Mouse (Mus musculus) heart, postnatal 36 days (tissue): ENCODE data around the gene Lrp6. TPM values are rescaled to one million over a fixed set of nuclear protein-coding genes. Genes with fewer than 3 reads are reported as not detected.
A peak's percentile ranks its signal among the peaks of the same experiment; 100 is the strongest.

Experiments
- DNase-seq, 2 experiments: peaks; one replicate each; pipeline ENCODE4 v3.0.0; 2021 to 2022
- intact Hi-C: fragments of 180-260 bp; cut with DNase I; formaldehyde crosslinking; loops from one replicate; pipeline ENCODE4 v1.15.1; 2025
- total RNA-seq, 2 experiments: library from RNA; stranded (reverse); gene quantifications; 2 replicates each; pipeline ENCODE4 v1.2.3; 2021

Lrp6 gene
- total RNA-seq, 2 experiments from 2014 or later = 52.1 to 57.6 TPM

GRCm38 (mm10) chr6:134504866-134505265 is 61.9 kb downstream of the Lrp6 start:
- intact Hi-C loops = no loop called here

GRCm38 (mm10) chr6:134502335-134502734 is 64.4 kb downstream of the Lrp6 start:
- DNase-seq = no peak
- intact Hi-C loops = no loop called here

More at GRCm38 (mm10) chr6:134504866-134505265, 61.9 kb downstream of the Lrp6 start:
- DNase-seq = no peak

DNA sequence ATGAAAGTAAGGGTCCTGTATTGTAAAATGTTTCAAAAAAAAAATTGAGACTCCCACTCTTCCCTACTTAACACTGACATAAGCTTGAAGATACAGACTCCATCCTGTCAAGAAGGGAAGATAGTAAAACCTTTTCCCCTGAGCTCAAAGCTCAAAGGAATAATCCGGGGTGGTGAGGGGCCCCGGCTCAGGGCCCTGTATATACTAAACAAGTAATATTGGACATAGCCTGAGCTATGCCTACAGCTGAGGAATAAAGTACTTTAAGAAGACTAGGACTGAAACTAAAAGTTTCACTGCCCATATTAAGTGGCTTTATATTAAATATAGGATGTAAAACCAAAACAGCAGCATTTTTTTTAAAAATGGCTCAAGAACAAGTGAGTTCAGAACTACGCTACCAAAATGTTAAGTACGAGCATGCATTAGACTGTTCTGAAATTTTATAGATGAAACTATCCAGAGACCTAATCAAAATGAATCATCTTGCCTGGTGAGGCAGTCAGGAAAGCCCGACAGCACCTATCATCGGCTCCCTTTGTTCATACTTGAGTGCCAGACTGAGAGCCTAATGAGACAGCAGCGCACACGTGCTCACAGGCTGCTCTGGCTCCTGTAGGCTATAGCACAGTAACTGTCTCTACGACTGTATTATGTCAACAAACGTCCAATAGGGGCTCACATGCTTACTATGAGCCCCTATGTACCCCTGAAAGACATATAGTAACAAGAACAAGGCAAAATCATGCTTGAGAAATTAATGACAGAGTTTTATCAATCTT is 66.2 kb downstream of the Lrp6 start:
- intact Hi-C loops = no loop called here
- no peak for DNase-seq

DNA sequence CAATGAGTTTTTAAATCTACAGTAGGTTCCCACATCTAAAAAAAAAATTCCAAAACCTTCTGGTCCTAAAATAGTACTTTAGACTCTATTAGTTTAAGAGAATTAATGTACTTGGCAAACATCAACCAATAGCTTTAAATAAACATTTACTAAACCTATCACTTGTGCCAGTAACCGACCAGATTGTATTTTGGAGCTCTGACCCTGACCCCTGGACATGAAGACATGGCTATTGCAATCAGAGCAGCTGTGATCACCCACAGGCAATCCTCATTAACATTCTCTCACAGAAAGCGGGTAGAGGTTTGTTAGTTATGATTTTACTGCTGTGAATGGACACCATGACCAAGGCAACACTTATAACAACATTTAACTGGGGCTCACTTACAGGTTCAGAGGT is 67.7 kb downstream of the Lrp6 start:
- intact Hi-C loops = no loop called here
- DNase-seq = no peak

DNA sequence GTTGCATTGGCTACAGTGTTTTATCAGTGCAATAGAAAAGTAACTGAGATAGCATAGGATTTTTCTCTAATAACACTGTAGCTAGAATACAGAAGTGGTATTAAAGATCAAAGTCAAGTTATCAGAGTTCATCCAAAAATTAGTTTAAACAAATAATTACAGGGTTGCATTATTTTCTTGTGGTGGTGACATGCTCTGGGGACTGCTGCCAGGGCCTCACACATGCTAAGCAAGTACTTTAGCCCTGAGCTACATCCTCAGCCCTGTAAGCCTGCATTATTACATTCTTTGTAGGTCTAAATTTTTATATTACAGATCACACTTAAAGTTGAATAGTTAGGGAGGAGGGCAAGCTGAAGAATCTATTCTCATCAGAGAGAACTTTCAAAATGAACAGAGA is 68.2 kb downstream of the Lrp6 start:
- no peak for DNase-seq
- intact Hi-C loops = no loop called here

DNA sequence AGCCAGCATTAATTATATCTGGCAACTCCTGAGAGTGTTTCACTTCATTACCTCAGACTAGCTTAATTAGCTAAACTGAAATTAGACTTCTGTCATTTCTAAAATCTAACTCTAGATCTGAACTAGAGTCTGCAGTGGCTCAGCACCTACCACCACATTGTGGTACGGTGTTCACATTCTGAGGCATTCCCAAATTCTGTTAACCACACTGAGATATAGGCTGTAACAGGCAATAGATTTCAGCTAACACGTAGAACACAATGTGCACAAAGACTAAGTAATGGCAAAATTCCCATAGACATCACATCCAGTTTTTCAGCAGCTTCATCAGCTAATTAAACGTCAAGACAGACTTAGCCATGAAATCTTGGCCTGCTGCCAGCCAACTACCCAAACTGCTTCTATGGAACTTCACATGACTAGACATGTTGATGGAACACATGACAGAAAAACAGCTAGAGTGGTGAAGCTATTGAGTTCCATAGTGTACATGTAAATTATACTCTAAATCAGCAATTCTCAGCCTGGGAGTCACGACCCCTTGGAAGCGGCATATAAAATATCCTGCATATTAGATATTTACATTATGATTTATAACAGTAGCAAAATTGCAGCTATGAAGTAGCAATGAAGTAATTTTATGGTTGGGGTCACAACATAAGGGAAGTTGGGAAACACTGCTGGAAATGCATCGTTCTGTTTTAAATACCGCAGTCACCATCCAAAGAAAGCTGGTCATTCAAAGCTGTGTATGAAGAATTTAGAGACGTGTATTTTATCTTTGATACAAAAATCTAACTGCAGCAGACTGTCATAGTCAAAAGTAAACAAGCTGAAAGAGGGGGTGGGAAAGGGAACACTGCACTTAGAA is 71.7 kb downstream of the Lrp6 start:
- no peak for DNase-seq
- intact Hi-C loops = no loop called here

DNA sequence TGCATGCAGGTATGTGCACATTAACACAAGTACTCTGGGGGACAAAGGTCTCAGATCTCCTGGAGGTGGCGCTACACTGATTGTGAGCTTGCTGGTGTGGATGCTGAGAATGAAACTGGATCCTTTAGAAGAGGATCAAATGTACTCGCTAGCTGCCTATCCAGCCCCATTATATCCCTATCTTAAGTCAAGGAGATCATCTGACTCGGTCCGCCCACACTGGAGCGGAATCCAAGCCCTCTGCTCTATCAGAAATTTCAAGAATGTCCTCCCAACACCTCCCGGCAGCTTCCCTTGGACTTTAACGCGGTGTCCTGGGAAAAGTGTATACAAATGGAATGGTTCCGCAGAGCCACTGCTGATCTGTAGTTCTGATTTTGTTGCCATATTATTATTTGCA is 77.1 kb downstream of the Lrp6 start:
- intact Hi-C loops = no loop called here
- peak; percentile 29 to 37 for DNase-seq

DNA sequence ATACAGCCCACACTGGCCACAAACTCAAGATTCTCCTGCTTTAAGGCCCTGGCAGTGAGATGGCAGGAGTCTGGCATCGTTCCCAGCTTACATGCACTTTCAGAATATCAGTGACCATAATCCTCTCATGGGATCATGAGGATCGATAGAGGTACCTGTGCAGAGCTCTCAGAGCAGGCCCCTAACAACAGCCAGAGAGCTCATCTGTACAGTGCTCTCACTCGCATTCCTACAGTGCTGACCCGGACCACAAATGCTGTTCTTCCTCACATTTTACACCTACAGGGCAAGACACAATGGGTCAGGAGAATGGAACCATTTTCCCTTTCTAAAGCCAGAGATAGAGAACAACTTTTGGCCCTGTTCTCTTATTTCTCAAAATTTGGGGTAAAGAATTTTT is 77.6 kb downstream of the Lrp6 start:
- DNase-seq = no peak
- intact Hi-C loops = no loop called here

DNA sequence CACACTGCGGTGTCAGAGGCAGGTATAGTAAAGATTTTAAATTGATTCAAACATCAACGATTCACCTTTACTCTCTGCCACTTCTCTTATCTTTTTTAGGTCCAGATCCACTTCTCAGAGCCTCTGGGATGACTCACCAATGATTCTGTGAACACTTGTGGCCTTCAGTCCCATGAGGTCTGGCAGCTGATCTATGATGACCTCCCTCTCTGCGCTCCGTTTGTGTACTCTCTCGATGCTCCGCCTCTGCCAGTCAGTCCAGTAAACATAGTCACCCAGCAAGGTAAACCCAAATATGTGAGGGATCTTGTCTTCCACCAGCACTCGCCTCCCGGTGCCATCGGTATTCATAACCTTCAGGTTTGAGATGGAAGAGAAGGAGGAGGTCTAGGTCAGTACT is 80.4 kb downstream of the Lrp6 start:
- intact Hi-C loops = no loop called here
- no peak for DNase-seq

- intact Hi-C loops = no loop called here
- no peak for DNase-seq
Measured at GRCm38 (mm10) chr6:134479481-134479880, 87.3 kb downstream of the Lrp6 start.

- DNase-seq = peak in 1 of 2 experiments; percentile 28
- intact Hi-C loops = loop anchor here (5.0 kb wide), 1 partner anchor 94 kb away; the partner anchor contains the start of gene Lrp6
Measured at GRCm38 (mm10) chr6:134473143-134473561, 93.6 kb downstream of the Lrp6 start.

DNA sequence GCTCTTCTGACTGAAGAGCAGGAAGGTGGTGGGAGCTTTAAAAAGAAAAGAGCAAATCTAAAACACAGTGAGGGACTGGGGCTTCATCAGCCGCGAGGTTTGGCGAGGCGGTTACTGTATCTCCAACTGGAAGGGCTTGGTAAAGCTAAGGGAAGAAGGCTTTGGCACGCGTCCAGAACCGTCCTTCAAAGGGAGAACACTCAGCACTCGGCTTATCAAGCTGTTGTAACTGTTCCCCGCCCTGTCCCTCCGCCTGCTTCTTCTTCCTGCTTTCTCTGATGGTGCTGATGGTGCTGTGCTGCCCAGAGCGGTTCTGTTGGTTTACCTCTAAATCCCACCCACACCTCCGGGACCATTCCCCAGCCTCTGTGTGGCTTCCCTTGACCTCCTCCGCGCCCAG is 95.9 kb downstream of the Lrp6 start:
- intact Hi-C loops = loop anchor here (2.0 to 5.0 kb wide), 3 partner anchors 96 to 144 kb away; partner anchors contain the start of gene Lrp6
- DNase-seq = peak; percentile 68 to 81

DNA sequence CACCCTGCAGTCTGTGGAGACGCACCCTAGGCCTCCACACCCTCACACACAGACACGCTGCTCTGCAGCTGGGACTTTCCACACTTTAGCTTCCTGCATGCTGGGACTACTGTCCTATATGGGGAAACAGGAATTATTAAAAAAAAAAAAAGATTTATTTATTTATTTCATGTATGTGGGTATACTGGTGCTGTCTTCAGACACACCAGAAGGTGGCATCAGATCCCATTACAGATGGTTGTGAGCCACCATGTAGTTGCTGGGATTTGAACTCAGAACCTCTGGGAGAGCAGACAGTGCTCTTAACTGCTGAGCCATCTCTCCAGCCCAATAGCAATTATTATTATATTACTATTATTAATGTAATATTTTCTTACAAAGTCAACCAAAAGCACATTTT is 97.5 kb downstream of the Lrp6 start:
- DNase-seq = no peak
- intact Hi-C loops = no loop called here

DNA sequence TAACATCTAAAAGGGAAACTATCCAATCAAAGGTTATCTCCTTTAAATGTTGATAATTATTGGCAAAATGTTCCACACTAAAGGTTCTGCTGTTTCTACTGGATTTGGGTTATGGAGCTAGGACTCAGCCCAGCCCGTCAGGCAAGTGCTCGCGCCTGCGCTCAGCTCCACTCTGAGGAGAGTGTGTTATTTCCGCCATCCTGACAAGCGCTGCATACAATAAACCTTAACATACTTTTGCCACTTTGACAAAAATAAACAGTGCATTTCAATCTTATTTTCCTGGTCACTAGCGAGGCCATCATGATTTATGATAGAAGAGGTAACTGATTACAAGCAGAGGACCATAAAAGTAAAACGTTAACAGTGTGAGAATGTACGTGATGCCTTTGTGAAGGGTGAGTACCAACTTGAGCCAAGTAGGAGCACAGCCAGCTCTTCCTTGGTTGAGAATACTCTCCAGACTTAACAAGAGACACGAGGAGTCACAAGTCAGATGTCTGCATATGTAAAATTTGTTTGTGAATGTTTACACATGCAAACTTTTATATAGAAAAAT is 100.0 kb downstream of the Lrp6 start:
- DNase-seq = no peak
- intact Hi-C loops = no loop called here

DNA sequence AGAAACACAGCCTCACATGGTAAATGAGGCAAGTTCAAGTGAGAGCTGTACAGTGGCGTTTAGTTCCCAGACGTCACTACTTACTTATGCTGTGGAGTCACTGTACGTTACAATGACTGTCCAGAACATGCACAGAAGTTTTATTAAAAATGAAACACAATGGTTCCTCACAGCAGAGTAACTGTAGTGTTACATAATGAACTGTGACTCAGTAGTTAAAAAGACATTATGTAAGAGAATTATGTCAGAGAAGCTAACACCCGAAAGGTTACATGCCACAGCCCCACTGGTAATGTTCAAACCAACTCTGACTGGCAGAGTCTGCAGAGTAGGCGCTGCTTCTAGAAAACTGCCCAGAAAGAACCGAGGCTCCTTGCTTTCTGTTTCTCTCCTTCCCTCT is 105.6 kb downstream of the Lrp6 start:
- no peak for DNase-seq
- intact Hi-C loops = no loop called here

DNA sequence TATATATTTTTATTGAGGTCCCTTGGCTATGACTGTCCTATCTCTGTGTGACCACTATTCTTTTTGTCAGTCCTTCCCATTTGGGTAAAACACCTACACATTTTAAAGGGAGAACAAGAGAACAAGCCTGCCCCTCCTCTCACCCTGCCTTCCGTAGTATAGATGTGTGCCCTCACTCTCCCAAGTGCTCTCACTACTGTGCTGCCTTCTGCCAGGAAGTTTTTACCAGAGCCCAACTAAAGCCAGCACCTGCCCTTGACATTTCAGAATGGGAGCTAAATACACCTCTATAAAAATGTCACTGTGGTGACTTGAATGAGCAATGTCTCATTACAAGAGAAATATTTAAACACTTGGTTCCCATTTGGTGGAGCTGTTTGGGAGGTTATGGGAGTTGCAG is 108.4 kb downstream of the Lrp6 start:
- intact Hi-C loops = no loop called here
- DNase-seq = no peak

DNA sequence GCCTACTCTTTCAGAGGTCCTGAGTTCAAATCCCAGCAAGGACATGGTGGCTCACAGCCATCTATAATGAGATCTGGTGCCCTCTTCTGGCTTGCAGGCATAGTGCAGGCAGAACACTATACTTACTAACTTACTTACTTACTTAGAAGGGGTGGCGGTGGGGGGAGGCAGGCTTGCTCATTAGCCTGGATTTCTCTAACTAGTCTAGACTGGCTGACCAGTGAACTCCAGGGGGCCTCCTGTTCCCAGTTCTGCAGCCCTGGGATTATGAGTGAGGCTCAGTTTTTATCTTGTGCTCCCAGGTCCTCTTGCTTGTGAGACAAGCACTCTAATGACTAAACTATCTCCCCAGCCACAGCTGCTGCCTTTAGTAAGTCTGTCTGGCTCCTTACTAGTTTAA is 112.7 kb downstream of the Lrp6 start:
- intact Hi-C loops = no loop called here
- DNase-seq = no peak

DNA sequence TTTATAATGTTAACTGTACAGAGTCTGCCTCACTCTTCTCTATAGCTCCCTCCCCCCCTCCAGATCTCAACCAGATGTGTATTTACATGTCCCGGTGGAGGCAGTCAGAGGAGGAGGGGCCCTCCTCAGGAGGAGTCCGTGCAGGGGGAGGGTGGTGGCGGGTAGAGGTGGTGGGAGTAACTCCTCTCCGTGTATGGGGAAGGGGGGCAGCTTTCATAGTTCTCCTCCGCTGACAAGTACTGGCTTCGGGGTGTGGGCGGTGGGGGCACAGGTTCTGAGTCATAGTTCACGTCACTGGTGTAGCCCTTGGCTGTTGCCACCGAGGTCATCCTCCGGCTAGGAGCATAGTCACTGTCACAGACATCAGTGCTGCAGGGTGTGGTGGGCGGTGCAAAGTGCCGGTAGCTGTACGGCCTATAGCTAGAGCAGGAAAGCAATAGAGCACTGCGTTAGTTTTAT is 116.1 kb downstream of the Lrp6 start:
- DNase-seq = no peak
- intact Hi-C loops = no loop called here

DNA sequence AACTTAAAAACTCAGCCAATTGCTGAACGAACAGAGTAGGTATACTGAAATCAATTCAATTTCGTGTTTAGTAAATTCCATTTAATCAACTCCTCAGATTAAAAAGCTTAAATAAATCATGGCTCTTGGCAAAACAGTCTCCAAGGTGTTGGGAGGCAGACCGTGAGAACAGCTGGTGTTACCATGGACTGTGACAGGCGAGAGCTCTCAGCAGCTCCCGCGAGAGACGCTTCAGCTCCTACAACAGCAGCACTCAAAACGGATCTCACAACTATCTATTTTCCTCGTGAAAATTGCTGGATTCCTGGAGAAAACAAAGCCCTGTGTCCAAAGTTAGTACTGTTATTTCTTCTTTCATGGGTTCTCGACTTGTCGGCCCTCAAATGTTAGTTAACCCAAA is 116.8 kb downstream of the Lrp6 start:
- no peak for DNase-seq
- intact Hi-C loops = no loop called here

GRCm38 (mm10) chr6:134448451-134448850 is 118.3 kb downstream of the Lrp6 start:
- intact Hi-C loops = no loop called here
- DNase-seq = no peak

GRCm38 (mm10) chr6:134443925-134444324 is 122.8 kb downstream of the Lrp6 start:
- intact Hi-C loops = no loop called here
- DNase-seq = no peak
